Mouse (Mus musculus) forebrain, embryonic 16.5 days (tissue): Measurements from ENCODE around the gene Osbpl10. TPM values are rescaled to one million over a fixed set of nuclear protein-coding genes. Genes with fewer than 3 reads are reported as not detected.

Source experiments
- ATAC-seq: fragments of 200-750 bp; cut with Nextera tagmentation; 2 replicates; pipeline ENCODE4 v1.8.0; 2017; ENCODE audit warnings: mild to moderate bottlenecking, moderate library complexity
- H3K27ac ChIP-seq: fragments of 300-500 bp; sonication (generic); 2 replicates; pipeline ENCODE4 v1.5.1; 2014; ENCODE audit warnings: low read length, control low read depth
- H3K27me3 ChIP-seq: fragments of 300-500 bp; sonication (generic); replicated peaks from 2 replicates; pipeline ENCODE4 v1.6.1; 2014; ENCODE audit warnings: low read length; ENCODE audit not compliant: control insufficient read depth, insufficient read depth
- H3K36me3 ChIP-seq: fragments of 300-500 bp; sonication (generic); 2 replicates; pipeline ENCODE4 v1.6.1; 2014; ENCODE audit not compliant: control insufficient read depth, insufficient read depth
- H3K4me1 ChIP-seq: fragments of 300-500 bp; sonication (generic); replicated peaks from 2 replicates; pipeline ENCODE4 v1.6.1; 2014; ENCODE audit warnings: low read length; ENCODE audit not compliant: control insufficient read depth, insufficient read depth
- H3K4me2 ChIP-seq: fragments of 300-500 bp; sonication (generic); 2 replicates; pipeline ENCODE4 v1.6.1; 2014; ENCODE audit warnings: mild to moderate bottlenecking, low read length, control low read depth
- H3K4me3 ChIP-seq: fragments of 300-500 bp; sonication (generic); replicated peaks from 2 replicates; pipeline ENCODE4 v1.5.1; 2014; ENCODE audit warnings: mild to moderate bottlenecking, low read length, control low read depth
- H3K9ac ChIP-seq: fragments of 300-500 bp; sonication (generic); replicated peaks from 2 replicates; pipeline ENCODE4 v1.6.1; 2014; ENCODE audit warnings: low read depth, low read length, control low read depth
- H3K9me3 ChIP-seq: fragments of 300-500 bp; sonication (generic); 2 replicates; pipeline ENCODE4 v1.6.1; 2016; ENCODE audit warnings: low read length; ENCODE audit not compliant: control insufficient read depth
- WGBS: fragments of 180-500 bp; shearing (Covaris S2); extraction: QIAGEN DNeasy Blood & Tissue Kit; methylation state at CpG from one replicate; pipeline ENCODE4 v1.1.7; 2014; 5-methylcytosine and 5-hydroxymethylcytosine counted together
- polyA plus RNA-seq: library from polyadenylated mRNA; unstranded; fragments of >200 nt; fragmentation: Nextera tagmentation; extraction: Ambion mirVana; gene quantifications from 2 replicates; pipeline ENCODE4 v1.2.1, GENCODE M21; 2015

The Osbpl10 gene
- polyA plus RNA-seq, 1 experiment from 2014 or later: 2.8 TPM

DNA sequence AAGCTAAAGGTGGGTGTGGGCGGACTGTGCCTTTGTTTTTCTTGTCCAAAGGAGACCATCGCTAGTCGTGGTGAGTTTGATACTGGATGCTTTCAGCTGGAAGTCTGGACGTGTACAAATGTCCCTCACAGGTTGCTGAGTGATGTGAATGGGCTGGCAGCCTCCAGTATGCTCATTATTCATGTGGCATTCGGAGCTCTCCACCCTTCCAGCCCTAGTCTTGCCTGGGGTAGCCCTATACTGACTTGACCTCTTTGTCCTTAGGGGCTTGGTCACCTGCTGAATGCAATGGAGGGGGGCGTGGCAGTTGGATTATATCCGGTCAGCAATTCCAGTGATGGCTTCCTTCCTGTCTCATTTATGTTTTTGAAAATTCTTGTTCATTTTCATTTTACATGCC, 56.4 kb downstream of the Osbpl10 start:
- Histone ChIP-seq H3K36me3 (no peaks in the 10 kb centered on the region), H3K4me3 (no peak overlapping the region), H3K9ac (no peak overlapping the region), H3K27ac (no peak overlapping the region), H3K27me3 (no peaks in the 10 kb centered on the region; the same call in 1 of the 2 replicates), H3K9me3 (no peaks in the 10 kb centered on the region), H3K4me2 (no peak overlapping the region), H3K4me1 (peaks cover 15% of the 10 kb centered on the region)
- 62% methylated on average over 7 of the region's 7 CpGs for WGBS
- no peak for ATAC-seq

DNA sequence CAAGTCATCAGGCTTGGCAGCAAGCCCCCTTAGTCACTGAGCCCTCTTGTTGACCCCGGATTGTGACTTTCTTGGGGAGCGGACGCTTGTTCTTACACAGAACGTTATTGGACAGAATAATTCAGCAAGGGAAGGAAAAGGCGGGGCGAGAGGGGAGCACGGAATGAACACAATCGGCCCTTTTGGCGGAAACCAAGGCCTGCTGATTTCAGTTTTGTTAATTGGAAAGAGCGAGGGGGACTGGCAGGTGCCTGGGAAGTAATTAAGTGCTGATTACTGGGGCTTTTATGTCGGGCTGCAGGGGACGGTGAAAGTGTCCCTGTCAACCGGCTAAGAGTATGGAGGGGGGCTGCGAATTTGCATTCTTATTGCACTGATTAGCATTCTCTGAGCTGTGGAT, 59.8 kb downstream of the Osbpl10 start:
- H3K4me2 ChIP-seq: peak overlapping the region; percentile 39
- H3K27ac ChIP-seq: no peak overlapping the region
- H3K9ac ChIP-seq: peak overlapping the region; percentile 35; the same call in 1 of the 2 replicates
- H3K27me3 ChIP-seq: no peaks in the 10 kb centered on the region; the same call in 1 of the 2 replicates
- peak overlapping the region; percentile 13; the same call in 1 of the 2 replicates for H3K4me3 ChIP-seq
- ATAC-seq: peak; percentile 82
- peaks cover 16% of the 10 kb centered on the region for H3K4me1 ChIP-seq
- no peaks in the 10 kb centered on the region for H3K36me3 ChIP-seq
- no peaks in the 10 kb centered on the region for H3K9me3 ChIP-seq
- WGBS: 2% methylated on average over 14 of the region's 14 CpGs

DNA sequence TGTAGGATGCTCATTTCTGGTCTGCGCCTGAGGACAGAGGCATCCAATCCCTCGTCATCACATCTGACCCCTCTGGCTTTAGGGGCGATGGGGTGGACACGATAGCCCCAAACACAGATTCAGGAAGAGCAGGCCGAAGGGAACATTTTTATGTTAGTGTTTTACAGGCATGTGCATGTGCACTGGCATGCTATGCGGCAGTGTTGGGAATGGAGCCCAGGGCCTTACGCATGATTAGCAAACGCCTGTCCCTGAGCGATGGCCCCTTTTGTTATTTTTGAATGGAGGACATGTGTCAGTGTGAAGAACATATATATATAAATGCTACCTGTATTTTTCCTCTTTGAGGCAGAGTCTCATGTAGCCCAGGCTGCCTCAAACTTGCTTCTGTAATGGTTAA, 60.3 kb downstream of the Osbpl10 start:
- peak overlapping the region; percentile 35; the same call in 1 of the 2 replicates for H3K9ac ChIP-seq
- no peak overlapping the region for H3K4me3 ChIP-seq
- no peaks in the 10 kb centered on the region; the same call in 1 of the 2 replicates for H3K27me3 ChIP-seq
- no peaks in the 10 kb centered on the region for H3K36me3 ChIP-seq
- H3K9me3 ChIP-seq: no peaks in the 10 kb centered on the region
- peak overlapping the region; percentile 39 for H3K4me2 ChIP-seq
- no peak overlapping the region for H3K27ac ChIP-seq
- WGBS: 15% methylated on average over 9 of the region's 9 CpGs
- ATAC-seq: peak; percentile 26
- H3K4me1 ChIP-seq: peaks cover 20% of the 10 kb centered on the region

DNA sequence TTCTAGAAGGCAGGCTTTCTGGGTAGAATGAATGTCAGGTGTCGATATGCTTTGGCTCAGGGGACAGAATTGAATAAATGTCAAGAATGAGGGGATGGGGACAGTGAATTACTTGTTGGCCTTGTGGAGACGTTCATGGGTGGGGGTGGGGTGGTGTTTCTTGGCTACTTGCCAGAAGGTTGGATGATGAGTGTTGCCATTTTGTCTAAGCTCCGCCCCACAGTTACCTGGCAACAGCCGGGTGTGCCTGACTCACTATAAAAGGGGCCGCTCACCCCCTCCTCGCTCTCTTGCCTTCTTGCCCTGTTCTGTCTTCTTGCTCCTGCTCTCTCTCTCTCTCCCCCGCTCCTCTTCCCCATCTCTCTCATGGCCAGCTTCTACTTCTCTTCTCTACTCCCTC, 60.9 kb downstream of the Osbpl10 start:
- no peak for ATAC-seq
- WGBS: 26% methylated on average over 7 of the region's 7 CpGs

DNA sequence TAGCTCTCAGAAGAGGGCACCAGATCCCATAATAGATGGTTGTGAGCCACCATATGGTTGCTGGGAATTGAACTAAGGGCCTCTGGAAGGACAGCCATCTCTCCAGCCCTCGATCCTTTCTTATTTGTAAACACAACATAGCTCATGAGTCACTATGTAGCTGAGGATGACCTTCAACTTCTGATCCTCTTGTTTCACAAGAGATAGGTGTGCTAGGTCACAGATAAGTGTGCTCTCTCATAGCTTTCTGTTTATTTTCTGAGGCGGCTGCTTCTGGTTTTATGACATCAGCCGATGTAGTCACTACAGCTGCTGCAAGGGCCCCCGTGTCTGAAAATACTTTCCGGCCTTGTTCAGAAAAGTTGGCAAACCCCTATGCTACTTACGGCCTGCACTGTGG, 64.2 kb downstream of the Osbpl10 start:
- ATAC-seq: no peak
- Histone ChIP-seq H3K9me3 (no peaks in the 10 kb centered on the region), H3K4me3 (no peak overlapping the region), H3K27ac (no peak overlapping the region), H3K4me1 (peaks cover 24% of the 10 kb centered on the region), H3K4me2 (no peak overlapping the region), H3K27me3 (no peaks in the 10 kb centered on the region), H3K36me3 (no peaks in the 10 kb centered on the region), H3K9ac (no peak overlapping the region)
- 92% methylated on average over 6 of the region's 6 CpGs for WGBS

More for the DNA sequence above, 60.9 kb downstream of the Osbpl10 start:
- Histone ChIP-seq H3K4me1 (peaks cover 20% of the 10 kb centered on the region), H3K36me3 (no peaks in the 10 kb centered on the region), H3K4me3 (no peak overlapping the region), H3K9ac (no peak overlapping the region), H3K9me3 (no peaks in the 10 kb centered on the region), H3K4me2 (no peak overlapping the region), H3K27me3 (no peaks in the 10 kb centered on the region; the same call in 1 of the 2 replicates), H3K27ac (no peak overlapping the region)

DNA sequence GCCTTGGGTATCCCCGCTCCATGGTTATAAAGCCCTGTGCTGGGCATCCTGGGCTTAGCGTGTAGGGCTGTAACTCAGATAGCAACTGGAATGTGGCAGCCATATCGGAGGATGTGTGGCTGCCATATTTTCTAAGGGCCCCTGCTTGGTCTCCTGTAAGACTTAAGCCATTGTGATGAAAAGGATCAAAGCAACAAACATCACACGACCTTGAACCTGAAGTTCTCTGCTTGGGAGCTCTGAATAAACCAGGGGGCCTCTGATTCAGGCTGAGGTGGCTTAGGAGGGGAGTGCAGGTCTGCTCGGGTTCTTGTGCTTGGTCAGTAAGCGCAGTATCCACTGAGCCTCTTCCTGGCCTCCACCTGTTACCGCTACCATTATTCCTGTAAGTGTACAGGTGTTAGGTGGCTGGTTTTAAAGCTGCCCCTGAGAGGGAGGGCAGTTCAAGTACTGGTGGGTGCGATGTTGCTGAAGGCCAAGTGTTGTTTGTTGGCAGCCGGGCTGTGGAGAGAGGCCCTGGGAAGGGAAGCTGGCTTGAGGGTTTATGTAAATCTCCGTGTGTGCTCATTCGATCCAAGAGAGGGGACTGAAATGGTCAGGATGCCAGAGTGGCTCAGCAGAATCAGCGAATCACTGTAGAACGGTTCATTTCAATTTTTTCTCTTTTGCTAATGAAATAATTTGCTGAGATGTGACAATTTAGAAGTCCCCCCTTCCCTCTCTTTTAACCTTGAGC, 64.8 kb downstream of the Osbpl10 start:
- 75% methylated on average over 13 of the region's 13 CpGs for WGBS
- Histone ChIP-seq H3K27ac (no peak overlapping the region), H3K4me3 (no peak overlapping the region), H3K27me3 (no peaks in the 10 kb centered on the region), H3K36me3 (no peaks in the 10 kb centered on the region), H3K9me3 (no peaks in the 10 kb centered on the region), H3K9ac (no peak overlapping the region), H3K4me2 (no peak overlapping the region), H3K4me1 (peaks cover 21% of the 10 kb centered on the region)
- peak; percentile 52 for ATAC-seq

DNA sequence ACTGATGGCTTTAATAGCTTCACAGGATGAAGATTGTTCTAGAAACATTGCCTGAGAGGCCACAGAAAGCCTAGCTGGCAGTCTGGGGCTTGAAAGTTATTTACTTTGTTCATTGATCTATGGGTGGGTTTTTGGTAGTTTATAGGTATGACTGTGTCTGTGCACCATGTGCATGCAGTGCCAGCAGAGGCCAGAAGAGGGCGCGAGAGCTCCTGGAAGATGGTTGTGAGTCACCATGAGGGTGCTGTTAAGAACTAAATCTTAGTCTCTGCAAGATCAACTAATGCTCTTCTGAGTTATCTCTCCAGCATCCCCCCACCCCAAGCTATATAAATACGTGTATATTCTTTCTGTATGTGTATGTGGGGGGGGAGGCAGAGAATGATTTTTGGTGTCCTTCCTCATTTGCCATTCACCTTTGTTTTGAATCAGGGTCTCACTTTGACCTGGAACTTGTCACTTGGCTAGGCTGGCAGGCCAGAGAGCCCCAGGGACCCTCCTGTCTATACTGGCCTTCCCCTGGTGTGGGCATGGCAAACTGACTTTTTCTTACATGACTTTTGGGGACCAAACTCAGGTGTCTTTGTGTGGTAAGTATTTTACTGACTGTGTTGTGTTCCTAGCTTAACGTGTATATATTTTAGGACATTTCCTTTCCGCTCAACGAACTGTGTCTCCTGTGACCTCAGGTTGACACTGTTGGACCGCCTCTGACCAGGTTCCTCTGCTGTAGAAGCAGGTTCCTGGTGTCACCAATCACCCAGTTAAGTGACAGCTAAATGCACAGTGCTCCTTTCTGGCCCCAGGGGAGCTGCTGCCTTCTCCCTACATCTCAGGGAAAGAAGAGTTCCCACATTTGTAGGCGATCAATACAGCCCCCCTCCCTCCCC, 65.8 kb downstream of the Osbpl10 start:
- no peak overlapping the region for H3K4me3 ChIP-seq
- WGBS: 81% methylated on average over 8 of the region's 8 CpGs
- no peak overlapping the region for H3K9ac ChIP-seq
- no peak overlapping the region for H3K27ac ChIP-seq
- peaks cover 12% of the 10 kb centered on the region for H3K4me1 ChIP-seq
- H3K9me3 ChIP-seq: no peaks in the 10 kb centered on the region
- H3K4me2 ChIP-seq: no peak overlapping the region
- H3K27me3 ChIP-seq: no peaks in the 10 kb centered on the region
- no peaks in the 10 kb centered on the region for H3K36me3 ChIP-seq
- ATAC-seq: no peak

DNA sequence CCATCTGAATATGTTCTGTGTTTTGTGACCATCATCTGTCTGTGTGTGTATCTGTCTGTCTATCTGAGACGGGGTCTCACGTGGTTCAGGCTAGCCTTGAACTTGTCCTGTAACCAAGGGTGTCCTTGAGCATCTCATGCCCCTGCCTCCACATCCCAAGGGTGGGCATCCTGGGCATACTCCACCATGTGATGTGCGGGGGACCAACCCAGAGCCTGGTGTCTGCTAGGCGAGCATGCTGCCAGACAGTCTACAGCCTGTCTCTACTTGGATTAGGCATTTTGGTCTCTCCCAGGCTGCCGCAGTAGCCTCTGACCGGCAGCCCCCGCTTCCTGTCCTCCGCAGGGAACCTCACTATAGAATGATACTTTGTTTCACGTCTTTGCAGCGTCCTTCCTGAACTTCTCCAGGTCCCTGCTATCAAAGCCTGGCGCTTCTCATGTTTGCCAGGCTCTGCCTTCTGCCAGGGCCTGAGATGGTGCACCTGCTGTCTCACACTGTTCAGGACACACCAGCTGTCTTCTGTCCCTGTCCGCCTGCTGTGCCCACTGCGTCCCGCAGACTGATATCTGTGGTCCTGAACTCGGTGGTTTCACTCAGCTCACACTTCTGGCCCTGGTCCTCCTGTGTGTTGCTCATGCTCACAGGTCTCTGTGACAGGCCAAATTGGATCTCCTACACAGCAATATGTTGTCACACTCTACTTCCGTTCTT, 66.9 kb downstream of the Osbpl10 start:
- Histone ChIP-seq H3K36me3 (no peaks in the 10 kb centered on the region), H3K27ac (no peak overlapping the region)
- ATAC-seq: 0 out of 2 replicates have a peak, but pooled peaks have one; percentile 18

DNA sequence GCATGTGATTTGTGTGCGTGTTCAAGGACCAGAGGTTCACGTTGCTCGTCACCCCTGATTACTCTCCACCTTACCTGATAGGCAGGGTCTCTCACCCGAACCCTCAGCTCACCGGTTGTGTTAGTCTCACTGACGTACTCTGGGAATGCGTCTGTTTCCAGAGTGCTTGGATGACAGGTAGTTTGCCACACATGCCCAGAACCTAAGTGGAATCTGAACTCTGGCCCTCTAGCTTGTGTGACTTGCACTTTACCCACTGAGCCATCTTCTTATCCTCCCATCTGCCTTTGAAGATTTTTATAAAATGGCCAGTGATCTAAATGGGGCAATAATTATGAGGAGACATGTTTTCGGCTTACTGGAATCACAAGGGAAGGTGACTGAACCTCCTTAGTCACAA, 68.3 kb downstream of the Osbpl10 start:
- Histone ChIP-seq H3K36me3 (no peaks in the 10 kb centered on the region), H3K9ac (no peak overlapping the region), H3K4me2 (no peak overlapping the region), H3K4me3 (no peak overlapping the region), H3K27ac (no peak overlapping the region), H3K9me3 (no peaks in the 10 kb centered on the region), H3K4me1 (peaks cover 9% of the 10 kb centered on the region), H3K27me3 (no peaks in the 10 kb centered on the region)
- no peak for ATAC-seq
- 88% methylated on average over 8 of the region's 8 CpGs for WGBS

More for the DNA sequence above, 66.9 kb downstream of the Osbpl10 start:
- Histone ChIP-seq H3K4me3 (no peak overlapping the region), H3K9ac (no peak overlapping the region), H3K4me2 (no peak overlapping the region), H3K27me3 (no peaks in the 10 kb centered on the region), H3K9me3 (no peaks in the 10 kb centered on the region), H3K4me1 (peaks cover 9% of the 10 kb centered on the region)
- whole genome bisulfite sequencing: 62% methylated on average over 16 of the region's 16 CpGs
